Mouse (Mus musculus) spleen, adult 2 months (tissue): ENCODE data around the gene Hhex.

Experiments used
- CTCF ChIP-seq: fragments of 200-500 bp; IDR thresholded peaks from 2 replicates; pipeline ENCODE4 v1.5.1; 2011; ENCODE audit warnings: mild to moderate bottlenecking, inconsistent platforms; ENCODE audit not compliant: insufficient read depth, insufficient read length, insufficient replicate concordance; ENCODE audit errors: extremely low read depth
- POLR2A ChIP-seq: fragments of 200-500 bp; IDR thresholded peaks from 2 replicates; pipeline ENCODE4 v1.6.1; 2011; ENCODE audit warnings: low read depth, low read length, inconsistent platforms

DNA sequence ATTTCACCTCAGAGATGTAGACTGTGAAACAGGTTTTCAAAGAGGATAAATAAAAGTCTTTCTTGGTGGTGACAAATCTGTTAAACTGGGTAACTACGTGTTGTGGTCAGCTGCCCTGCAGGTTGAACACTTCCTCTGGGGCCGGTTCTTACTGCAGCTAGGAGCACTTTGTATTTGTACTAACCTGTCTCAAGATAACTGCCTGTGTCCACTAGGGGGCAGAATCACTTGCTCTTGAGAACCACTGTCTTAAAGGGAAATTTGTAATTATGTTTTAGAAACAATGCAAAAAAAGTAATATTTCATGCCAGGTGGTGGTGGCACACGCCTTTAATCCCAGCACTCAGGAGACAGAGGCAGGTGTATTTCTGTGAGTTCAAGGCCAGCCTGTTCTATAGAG is 15.0 kb upstream of the Hhex start:
- TF ChIP-seq CTCF (peak; percentile 3; the same call in 1 of the 2 replicates), POLR2A (no peak)
